Mouse (Mus musculus): ENCODE measurements around the gene Gpsm1. TPM values are rescaled to one million over a fixed set of nuclear protein-coding genes. Genes with fewer than 3 reads are reported as not detected.

The Gpsm1 gene
- total RNA-seq, 2 experiments from 2014 or later = 179 to 190 TPM

DNA sequence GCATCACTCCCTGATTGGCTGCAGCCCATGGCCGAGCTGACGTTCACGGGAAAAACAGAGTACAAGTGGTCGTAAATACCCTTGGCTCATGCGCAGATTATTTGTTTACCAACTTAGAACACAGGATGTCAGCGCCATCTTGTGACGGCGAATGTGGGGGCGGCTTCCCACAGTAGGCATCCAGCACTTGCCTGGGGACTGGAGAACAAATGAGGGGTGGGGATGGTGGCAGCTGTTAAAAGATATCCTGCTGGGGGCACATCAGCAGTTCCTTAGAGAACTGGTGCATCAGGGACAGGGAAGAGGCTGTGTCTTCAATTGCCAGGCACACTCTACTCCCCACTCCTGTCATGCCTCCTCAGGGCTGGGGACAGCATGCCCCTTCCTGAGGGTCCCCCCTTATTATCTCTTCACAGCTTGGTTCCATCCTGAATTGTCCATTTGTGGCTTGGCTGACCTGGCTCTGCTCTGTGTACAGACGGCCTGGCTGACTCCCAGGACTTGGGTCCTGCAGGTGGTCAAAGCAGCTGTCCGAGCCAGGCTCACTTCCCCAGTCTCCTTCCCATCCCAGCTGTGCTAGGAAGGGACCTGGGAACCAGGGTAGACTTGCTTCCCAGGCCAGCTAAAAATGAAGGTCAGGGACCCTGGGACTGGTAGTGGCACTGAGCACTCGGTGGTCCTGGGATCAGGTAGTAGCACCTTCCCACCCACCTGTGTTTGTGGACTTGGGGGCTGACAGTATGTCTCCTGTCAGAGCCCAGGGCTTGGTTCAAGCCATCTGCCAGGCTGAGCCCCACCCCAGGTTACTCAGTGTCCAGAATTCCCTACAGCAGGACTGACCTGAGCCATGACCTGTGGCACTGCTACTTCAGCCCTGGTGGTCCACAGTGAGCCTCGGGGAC, 23.2 kb downstream of the Gpsm1 start:
- peak; percentile 70 for DNase-seq
- intact Hi-C loops (cut with DNase I) = no loop called here

DNA sequence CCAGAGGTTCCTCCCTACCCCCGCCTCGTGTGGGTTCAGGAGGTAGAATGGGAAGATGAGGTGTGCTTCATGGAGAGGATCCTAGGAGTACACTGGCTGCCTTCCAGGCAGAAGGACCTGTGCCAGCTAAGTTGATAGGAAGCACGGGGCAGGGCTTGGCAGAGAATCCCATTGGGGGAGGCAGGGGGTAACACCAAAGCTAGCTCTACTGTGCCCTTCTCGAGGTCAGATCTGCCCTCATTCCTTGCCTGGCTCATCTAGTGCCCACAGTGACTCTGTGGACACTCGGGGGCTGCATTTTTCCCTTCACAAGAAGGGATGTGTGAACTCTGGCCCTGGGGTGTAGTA, 23.9 kb downstream of the Gpsm1 start:
- intact Hi-C loops (cut with DNase I) = no loop called here
- peak; percentile 67 for DNase-seq

- intact Hi-C loops (cut with DNase I) = no loop called here
- no peak for DNase-seq
Observed at GRCm38 (mm10) chr2:26341510-26341981, 26.2 kb downstream of the Gpsm1 start.

- peak; percentile 59 for DNase-seq
- intact Hi-C loops (cut with DNase I) = no loop called here
Observed at GRCm38 (mm10) chr2:26342044-26342443, 26.7 kb downstream of the Gpsm1 start.

DNA sequence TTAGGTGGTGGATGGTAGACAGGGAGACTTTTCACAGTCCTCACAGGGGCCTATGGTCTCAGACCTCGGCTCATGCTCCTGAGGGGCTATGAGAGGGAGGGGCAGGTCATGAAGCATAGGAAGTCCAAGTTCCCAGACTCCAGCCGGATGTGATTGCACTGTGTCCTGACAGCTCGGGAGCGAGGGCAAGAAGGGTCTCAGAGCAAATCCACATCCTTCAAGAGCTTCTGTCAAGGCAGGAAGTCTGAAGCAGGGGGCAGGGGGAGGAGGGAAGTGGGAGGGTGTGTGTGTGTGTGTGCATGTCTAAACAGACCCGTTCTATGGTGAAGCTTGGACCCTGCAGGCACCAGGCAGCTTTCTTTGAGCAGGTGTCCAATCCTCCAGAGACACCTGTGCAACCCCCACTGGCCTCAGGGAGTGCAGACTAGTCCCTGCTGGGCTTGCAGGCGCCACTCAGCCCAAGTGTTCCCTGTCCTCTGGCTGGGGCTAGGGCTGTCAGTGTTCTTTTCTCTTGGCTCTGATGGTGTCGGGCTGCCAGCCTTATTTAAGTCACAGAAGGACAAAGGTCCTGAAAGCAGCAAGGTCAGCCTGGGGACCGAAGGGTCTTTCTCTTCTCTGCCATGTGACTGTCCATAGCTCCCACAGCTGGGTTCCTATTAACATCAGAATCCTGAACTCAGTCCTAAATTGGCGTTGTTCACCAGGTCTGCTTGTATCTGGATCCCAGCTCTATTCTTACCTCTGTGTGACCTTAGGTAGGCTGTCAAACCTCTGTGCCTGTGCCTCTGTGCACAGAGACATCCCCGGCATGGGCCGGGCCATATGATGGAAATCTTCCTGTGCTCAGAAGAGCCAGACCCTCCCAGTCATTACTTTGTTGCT, 27.5 kb downstream of the Gpsm1 start:
- no peak for DNase-seq
- intact Hi-C loops (cut with DNase I) = no loop called here

- intact Hi-C loops (cut with DNase I) = no loop called here
- DNase-seq = no peak
Observed at GRCm38 (mm10) chr2:26348241-26348640, 32.9 kb downstream of the Gpsm1 start.

DNA sequence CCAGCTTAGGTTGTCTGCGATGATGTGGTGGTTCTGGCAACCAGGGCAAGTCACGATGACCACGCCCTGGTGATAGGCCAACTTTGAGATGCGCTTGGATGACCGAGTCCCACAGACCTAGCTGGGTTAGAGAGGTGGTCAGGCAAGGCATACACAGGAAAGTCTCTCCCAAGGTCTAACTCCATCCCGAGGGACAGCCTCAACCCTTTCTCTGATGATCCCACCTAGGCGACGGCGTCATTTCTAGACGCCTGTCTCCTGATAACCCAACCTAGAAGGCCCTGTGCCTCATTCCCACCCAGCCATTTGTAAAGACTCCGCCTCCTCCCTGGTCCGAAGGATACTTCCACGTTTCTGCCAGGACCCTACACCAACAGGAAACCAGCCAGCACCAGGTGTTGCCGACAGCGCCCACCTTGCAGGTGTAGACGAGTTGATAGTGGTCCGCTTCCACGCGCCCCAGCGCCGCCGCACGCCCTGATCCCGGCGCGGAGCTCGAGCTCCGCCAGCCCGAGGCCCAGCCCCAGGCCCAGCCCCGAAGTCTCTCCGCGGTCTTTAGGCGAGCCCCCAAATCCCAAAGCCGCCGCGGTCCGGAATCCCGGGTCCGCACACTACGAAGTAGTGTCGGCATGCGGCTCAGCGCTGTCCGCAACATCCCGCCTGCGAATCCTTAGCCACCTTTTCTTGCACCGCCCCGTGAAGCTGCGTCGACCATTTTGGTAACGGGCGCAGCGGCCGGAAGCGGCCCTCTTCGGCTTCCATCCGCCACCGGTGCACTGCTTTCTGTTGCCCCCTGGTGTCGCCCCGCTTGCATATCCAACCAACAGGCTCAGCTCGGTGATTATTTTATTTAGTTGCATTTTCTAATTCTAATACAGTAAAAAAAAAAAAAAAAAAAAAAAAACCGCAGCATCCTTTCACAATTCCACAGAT, 36.3 kb downstream of the Gpsm1 start, which contains the start of gene Dnlz:
Gene Dnlz (minus strand): TSS at position 753 of the 933 bp plus-strand sequence.
- intact Hi-C loops (cut with DNase I) = no loop called here
- DNase-seq = peak; percentile 96

DNA sequence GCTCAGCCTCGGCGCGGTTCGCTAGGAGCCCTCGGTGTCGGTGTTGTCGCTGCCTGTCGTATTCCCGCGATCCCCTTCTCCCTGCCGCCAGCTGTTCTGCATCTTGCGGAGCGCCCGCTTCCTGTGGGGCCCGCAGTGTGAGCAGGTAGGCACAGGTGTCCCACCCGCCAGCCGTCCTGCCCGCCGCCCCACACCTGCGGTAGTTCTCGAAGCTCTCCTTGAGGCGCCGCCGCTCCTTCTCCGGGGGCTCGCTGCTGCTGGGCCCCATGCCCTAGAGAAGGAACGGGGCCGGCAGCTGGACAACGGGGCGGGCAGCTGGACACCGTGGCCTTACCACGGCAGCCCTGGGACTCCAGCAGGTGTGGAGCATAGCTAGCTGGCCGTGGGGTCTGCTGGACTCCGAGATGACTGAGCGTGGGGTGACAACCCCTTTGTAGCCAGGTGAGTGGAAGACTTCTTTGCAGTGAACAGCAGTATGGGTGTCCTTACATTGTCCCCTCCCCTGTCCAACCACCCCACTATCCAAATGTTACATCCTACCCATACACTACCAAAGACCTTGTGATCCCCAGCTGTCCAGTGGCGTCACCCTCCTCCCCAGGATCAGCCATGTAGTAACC, 37.1 kb downstream of the Gpsm1 start:
- DNase-seq = peak; percentile 38
- intact Hi-C loops (cut with DNase I) = no loop called here

DNA sequence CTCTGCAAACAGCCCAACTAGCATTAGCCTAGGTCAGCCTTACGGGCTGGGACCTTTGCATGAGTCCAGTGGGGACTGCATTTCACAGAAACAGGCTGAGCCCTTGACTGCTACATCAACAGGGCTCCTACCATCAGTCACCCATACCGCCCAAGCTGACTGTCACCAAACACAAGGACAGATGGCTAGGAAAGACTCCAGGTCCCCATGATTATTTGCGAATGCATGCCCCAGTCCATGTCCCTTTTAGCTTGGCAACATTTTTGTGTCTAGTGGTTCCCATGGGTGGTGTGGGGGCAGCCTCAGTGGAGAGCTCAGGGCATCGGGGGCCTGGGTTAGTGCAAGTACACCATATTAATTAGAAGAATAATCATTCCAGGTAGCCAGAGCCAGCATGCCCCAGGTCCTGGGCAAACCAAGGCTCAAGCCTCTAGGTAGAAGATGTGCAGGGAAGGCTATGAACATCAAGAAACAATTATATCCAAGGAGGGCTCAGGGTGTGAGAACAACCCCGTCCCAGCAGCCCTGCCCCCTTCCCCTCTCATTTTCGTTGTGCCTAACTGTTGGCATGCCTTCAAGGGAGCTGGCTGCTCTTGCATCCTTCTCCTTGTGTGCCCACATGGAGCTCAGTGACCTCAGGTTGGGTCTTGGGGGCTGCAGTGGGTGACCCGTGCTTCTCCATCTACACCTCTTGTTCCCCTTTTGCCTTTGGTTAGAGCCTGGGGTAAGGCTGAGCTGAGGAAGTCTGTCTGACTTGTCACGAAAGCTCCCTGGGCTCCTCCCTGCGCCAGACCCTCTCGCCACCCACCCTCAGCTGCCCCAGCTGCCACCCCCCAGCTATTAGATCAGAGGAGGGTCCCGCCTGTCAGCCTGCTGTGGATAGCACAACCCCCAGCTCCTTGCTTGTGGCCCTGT, 38.0 kb downstream of the Gpsm1 start:
- no peak for DNase-seq

GRCm38 (mm10) chr2:26354401-26354800, 39.1 kb downstream of the Gpsm1 start:
- no peak for DNase-seq
- intact Hi-C loops (cut with DNase I) = no loop called here

More for the DNA sequence above, 38.0 kb downstream of the Gpsm1 start:
- intact Hi-C loops (cut with DNase I) = no loop called here

DNA sequence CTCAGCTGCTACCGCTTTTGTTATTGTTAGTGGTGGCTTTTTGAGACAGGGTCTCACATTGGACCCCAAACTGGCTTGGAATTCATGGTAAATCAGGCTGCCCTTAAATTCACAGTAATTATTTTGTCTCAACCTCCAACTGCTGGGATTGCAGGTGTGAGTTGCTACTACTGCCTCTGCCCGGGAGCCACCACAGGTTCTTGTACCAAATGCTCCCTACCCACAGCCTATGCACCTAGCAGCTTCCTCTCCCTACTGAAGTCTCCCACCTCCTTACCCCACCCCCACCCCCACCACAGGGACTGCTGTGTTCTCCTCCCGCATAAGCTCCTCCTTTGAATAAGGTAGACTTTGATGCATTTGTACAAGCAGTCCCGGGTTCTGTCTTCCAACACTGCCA, 40.9 kb downstream of the Gpsm1 start:
- DNase-seq = no peak
- intact Hi-C loops (cut with DNase I) = no loop called here

- DNase-seq = no peak
- intact Hi-C loops (cut with DNase I) = no loop called here
Observed at GRCm38 (mm10) chr2:26356678-26357077, 41.4 kb downstream of the Gpsm1 start.

- intact Hi-C loops (cut with DNase I) = no loop called here
- no peak for DNase-seq
Observed at GRCm38 (mm10) chr2:26357484-26357883, 42.2 kb downstream of the Gpsm1 start.

GRCm38 (mm10) chr2:26358667-26359320, 43.5 kb downstream of the Gpsm1 start:
- intact Hi-C loops (cut with DNase I) = no loop called here
- DNase-seq = no peak

- peak; percentile 73 for DNase-seq
- intact Hi-C loops (cut with DNase I) = no loop called here
Observed at GRCm38 (mm10) chr2:26359983-26360382, 44.7 kb downstream of the Gpsm1 start.

DNA sequence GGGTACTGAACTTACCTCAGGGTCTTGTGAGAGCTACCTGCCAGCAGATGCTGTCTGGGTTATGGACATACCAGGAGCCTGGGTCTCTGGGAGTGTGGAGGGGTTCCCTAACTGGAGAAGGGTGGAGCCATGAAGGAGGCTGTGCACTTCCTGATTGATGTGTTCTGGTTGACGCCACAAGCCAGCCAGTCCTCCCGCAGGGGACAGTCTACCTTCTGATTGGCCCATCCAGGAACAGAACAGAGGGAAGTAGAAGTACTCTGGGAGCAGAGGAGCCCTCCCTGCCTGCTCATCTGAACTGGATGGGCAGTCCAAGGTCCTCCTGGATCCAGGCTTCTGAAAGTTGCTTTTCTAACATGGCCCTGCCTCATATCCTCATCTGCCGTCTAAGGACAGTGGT, 45.5 kb downstream of the Gpsm1 start, which contains the start of gene Card9:
Gene Card9 (minus strand): TSS at position 147 of the 400 bp plus-strand sequence.
- no peak for DNase-seq
- intact Hi-C loops (cut with DNase I) = no loop called here

GRCm38 (mm10) chr2:26362991-26363390, 47.7 kb downstream of the Gpsm1 start:
- intact Hi-C loops (cut with DNase I) = no loop called here
- no peak for DNase-seq

GRCm38 (mm10) chr2:26363481-26363880, 48.2 kb downstream of the Gpsm1 start:
- intact Hi-C loops (cut with DNase I) = no loop called here

More at GRCm38 (mm10) chr2:26363481-26363880, 48.2 kb downstream of the Gpsm1 start:
- no peak for DNase-seq

Data from left cerebral cortex, postnatal 4 days (tissue).